Mouse (Mus musculus): ENCODE results near the gene Scyl1. TPM values are rescaled to one million over a fixed set of nuclear protein-coding genes. Genes with fewer than 3 reads are reported as not detected.
"Not testable (repeated sequence)": the region's sequence is repeated elsewhere in the genome, so short reads cannot be mapped to it uniquely, and the experiment has no call there.

The Scyl1 gene
- polyA plus RNA-seq, 1 experiment, result 158 TPM

DNA sequence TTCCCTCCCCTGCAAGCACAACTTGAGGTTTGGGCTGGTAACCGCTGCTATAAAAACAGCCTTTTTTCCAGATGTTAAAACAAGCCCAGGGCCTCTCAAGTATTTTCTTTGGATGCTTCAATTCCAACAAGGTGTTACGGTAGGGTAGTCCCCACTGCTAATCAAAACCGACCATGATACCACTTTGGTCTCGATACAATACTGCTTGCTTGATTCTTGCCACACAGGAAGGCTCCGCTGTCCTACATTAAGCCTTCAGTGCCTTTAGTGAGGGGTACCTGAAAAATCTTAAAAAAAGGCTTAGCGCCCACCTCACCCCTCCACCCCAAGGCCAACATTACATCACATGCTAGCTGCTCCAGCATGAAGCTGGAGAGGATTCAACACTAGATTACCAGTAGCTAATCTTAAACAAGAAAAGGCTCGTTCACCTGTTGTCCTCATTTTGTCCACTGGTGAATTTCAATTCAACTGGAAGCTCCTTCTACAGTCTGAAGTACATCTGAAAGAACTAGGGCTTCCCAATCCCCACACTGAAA lies 25.4 kb upstream of the Scyl1 start:
- TF ChIP-seq CTCF (IDR thresholded peaks at IDR 0.05; ENCODE audit: borderline replicate concordance, insufficient read depth, low read depth, low read length) (no peak), POLR2A (IDR thresholded peaks at IDR 0.05; ENCODE audit: borderline replicate concordance, insufficient read depth, low read length) (no peak; the same call in 1 of the 2 replicates)
- DNase-seq, result peak in 1 of 2 experiments; percentile 36
- H3K4me1 ChIP-seq (ENCODE audit: control insufficient read depth, insufficient read depth, low read length), result peaks cover 12% of the 10 kb centered on the region
- 2% methylated on average over 7 of the region's 7 CpGs for WGBS
- no peaks in the 10 kb centered on the region for H3K27me3 ChIP-seq (ENCODE audit: control insufficient read depth, insufficient read depth, low read length)
- H3K4me3 ChIP-seq (replicated peaks; ENCODE audit: insufficient read depth, low read depth, low read length), result peak overlapping the region; percentile 83
- peak overlapping the region; percentile 53; the same call in 1 of the 2 replicates for H3K27ac ChIP-seq (ENCODE audit: insufficient read depth, low read length)

DNA sequence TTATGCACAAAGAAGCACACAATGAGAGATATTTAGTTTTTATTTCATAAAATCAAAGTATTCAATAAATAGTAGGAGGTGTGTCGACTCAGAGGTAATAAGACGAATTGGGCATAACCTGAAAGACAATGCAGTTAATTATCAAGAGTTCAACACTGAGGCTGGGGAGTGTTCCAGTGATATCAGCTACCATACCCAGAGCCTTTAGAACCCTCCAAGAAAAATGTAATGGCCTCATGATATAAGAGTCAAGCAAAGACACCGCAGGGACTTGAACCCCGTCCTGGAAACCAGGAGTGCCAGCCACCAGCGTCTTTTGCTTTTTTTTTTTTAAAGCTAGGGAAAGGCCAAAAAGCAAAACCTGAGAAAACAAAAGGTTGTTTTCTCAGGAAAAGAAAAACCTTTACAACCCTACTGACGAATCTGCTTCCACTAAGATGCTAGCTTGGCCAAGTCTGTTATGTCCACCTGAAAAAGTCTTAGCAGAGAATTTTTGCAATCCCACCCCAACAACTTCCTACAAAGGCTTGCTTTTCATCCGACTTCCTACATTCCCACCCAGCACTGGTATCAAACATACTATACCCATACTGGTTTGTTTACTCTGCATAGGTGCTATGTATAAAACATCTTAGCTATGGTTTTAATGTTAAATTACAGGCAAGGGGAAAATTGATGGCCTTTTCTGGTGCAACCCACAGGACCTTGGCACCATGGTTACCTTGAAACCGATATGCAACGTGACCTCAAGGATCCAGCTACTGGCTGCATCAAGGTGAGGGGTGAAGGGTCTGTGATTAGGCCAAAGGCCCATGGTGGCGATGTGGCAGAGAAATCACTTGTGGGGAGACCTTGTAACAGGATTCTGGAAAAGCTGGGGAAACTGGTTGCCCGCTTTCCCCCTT lies 24.7 kb upstream of the Scyl1 start:
- peak overlapping the region; percentile 7; the same call in 1 of the 2 replicates for H3K27ac ChIP-seq (ENCODE audit: insufficient read depth, low read length)

DNA sequence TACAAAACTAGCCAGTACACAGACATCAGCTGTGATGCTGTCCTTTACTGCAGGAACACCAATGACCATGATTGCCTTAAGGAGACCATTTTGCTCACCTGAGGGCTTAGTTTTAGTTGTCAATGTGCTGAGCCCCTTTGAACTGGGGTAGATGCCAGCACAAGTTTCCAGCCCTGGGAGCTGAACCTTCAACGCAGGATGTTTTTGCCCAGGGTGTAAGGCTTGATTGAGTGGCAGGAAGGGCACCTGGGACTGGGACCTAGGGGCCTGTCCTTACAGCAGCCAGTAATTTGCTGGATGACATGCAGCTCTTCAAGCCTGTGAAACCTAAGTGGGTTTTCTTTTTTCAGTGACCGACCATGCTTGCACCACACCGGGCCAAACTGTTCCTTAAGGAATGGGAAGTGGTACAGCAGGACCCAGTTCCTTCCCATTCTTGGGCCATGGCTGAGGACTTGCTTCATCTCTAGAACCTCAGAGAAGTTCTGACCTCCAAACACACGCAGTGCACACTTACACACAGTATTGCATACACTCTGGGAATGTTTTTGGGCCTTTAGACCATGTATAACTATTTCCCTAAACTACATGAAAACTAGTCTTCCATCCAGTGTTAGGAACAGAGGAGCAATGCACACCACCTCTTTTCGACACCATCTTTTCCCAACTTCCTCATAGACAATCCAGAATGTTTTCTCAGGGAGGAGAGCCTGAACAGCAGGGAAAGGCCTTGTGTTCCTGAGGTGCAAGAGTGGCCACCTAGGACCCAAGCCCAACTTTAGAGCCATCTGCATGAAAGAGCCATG lies 23.8 kb upstream of the Scyl1 start:
- H3K27ac ChIP-seq (ENCODE audit: insufficient read depth, low read length), result peak overlapping the region; percentile 67
- no peak for TF ChIP-seq POLR2A (IDR thresholded peaks at IDR 0.05; ENCODE audit: borderline replicate concordance, insufficient read depth, low read length)
- no peak for TF ChIP-seq CTCF (IDR thresholded peaks at IDR 0.05; ENCODE audit: borderline replicate concordance, insufficient read depth, low read depth, low read length)
- WGBS, result 4% methylated on average over 5 of the region's 5 CpGs
- DNase-seq, result peak; percentile 33 to 47
- no peaks in the 10 kb centered on the region for H3K27me3 ChIP-seq (ENCODE audit: control insufficient read depth, insufficient read depth, low read length)
- H3K4me1 ChIP-seq (ENCODE audit: control insufficient read depth, insufficient read depth, low read length), result peaks cover 12% of the 10 kb centered on the region
- H3K4me3 ChIP-seq (replicated peaks; ENCODE audit: insufficient read depth, low read depth, low read length), result peak overlapping the region; percentile 43

More for the DNA sequence above, 24.7 kb upstream of the Scyl1 start:
- 3% methylated on average over 11 of the region's 11 CpGs for WGBS
- no peaks in the 10 kb centered on the region for H3K27me3 ChIP-seq (ENCODE audit: control insufficient read depth, insufficient read depth, low read length)
- peak in 1 of 2 experiments; percentile 46 for DNase-seq
- no peak; the same call in 1 of the 2 replicates for TF ChIP-seq POLR2A (IDR thresholded peaks at IDR 0.05; ENCODE audit: borderline replicate concordance, insufficient read depth, low read length)
- TF ChIP-seq CTCF (IDR thresholded peaks at IDR 0.05; ENCODE audit: borderline replicate concordance, insufficient read depth, low read depth, low read length), result no peak
- H3K4me1 ChIP-seq (ENCODE audit: control insufficient read depth, insufficient read depth, low read length), result peaks cover 12% of the 10 kb centered on the region
- peak overlapping the region; percentile 83 for H3K4me3 ChIP-seq (replicated peaks; ENCODE audit: insufficient read depth, low read depth, low read length)

DNA sequence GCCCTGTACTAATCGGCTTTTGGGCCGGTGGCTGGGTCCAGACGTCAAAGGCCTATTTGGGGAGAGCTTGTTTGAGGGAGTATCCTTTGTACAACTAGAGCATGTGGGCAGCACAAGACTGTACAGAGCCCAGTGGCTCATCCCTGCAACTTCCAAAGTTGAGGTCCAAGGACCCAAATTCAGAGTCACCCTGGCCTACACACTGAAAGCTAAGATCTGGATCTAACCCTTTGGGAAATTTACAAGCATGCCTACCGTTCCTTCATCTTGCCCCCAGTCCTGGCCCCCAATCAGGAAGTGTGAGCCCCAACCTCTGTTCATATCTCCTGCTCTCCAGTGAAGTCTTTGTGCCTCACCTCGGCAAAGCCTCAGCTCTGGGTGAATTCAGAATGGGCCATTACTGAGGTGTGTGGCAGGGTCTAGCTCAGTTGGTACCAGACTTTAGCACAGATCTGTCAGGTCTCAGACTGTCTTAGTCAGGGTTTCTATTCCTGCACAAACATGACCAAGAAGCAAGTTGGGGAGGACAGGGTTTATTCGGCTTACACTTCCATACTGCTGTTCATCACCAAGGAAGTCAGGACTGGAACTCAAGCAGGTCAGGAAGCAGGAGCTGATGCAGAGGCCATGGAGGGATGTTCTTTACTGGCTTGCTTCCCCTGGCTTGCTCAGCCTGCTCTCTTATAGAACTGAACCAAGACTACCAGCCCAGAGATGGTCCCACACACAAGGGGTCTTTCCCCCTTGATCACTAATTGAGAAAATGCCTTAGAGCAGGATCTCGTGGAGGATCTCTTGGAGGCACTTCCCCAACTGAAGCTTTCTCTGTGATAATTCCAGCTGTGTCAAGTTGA lies 22.9 kb upstream of the Scyl1 start:
- Histone ChIP-seq H3K27ac (ENCODE audit: insufficient read depth, low read length) (peak overlapping the region; percentile 78), H3K4me1 (ENCODE audit: control insufficient read depth, insufficient read depth, low read length) (peaks cover 12% of the 10 kb centered on the region), H3K4me3 (replicated peaks; ENCODE audit: insufficient read depth, low read depth, low read length) (peak overlapping the region; percentile 16)
- not testable (repeated sequence) for H3K27me3 ChIP-seq (ENCODE audit: control insufficient read depth, insufficient read depth, low read length)
- peak; percentile 32 to 47 for DNase-seq
- 6% methylated on average over 7 of the region's 7 CpGs for WGBS

DNA sequence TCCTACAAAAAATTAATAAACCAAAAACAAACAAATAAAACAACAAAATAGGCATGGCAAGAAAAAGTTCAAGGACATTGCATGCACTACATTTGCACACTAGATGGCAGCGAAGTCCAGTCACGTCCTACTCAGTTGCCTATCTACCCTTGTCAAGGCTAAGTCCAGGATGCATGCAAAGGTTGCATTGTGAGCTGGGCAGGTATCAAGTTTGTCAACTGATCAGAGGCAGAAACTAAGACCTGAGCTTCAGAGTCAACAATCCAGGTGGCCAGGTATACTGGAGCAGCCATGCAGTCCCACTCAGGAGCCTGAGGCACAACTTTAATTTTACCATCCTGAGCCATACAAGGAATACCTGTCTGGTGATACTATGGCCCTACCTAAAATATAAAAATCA lies 21.9 kb upstream of the Scyl1 start:
- H3K27ac ChIP-seq (ENCODE audit: insufficient read depth, low read length), result no peak overlapping the region

DNA sequence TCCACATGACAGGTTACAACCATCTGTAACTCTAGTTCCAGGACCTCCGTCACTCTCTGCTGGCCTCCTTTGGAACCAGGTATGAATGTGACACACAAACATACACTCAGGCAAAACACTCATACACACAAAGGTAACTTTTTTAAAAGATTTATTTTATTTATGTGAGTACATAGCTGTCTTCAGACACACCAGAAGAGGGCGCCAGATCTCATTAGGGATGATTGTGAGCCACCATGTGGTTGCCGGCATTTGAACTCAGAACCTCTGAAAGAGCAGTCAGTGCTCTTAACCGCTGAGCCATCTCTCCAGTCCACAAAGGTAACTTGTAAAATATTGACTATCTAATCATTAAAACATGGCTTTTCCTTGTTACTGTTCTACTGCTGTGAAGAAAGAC lies 20.1 kb upstream of the Scyl1 start:
- DNase-seq, result peak in 1 of 2 experiments; percentile 18
- H3K27me3 ChIP-seq (ENCODE audit: control insufficient read depth, insufficient read depth, low read length), result no peaks in the 10 kb centered on the region
- no peak overlapping the region for H3K27ac ChIP-seq (ENCODE audit: insufficient read depth, low read length)
- TF ChIP-seq CTCF (IDR thresholded peaks at IDR 0.05; ENCODE audit: borderline replicate concordance, insufficient read depth, low read depth, low read length) (peak; percentile 18; the same call in 1 of the 2 replicates), POLR2A (IDR thresholded peaks at IDR 0.05; ENCODE audit: borderline replicate concordance, insufficient read depth, low read length) (no peak)
- H3K4me3 ChIP-seq (replicated peaks; ENCODE audit: insufficient read depth, low read depth, low read length), result no peak overlapping the region
- H3K4me1 ChIP-seq (ENCODE audit: control insufficient read depth, insufficient read depth, low read length), result peaks cover 22% of the 10 kb centered on the region
- 71% methylated on average over 4 of the region's 4 CpGs for WGBS

More for the DNA sequence above, 21.9 kb upstream of the Scyl1 start:
- Histone ChIP-seq H3K27me3 (ENCODE audit: control insufficient read depth, insufficient read depth, low read length) (no peaks in the 10 kb centered on the region), H3K4me3 (replicated peaks; ENCODE audit: insufficient read depth, low read depth, low read length) (no peak overlapping the region), H3K4me1 (ENCODE audit: control insufficient read depth, insufficient read depth, low read length) (peaks cover 18% of the 10 kb centered on the region)
- 5% methylated on average over 2 of the region's 2 CpGs for WGBS
- DNase-seq, result peak; percentile 73 to 76
- TF ChIP-seq POLR2A (IDR thresholded peaks at IDR 0.05; ENCODE audit: borderline replicate concordance, insufficient read depth, low read length) (no peak), CTCF (IDR thresholded peaks at IDR 0.05; ENCODE audit: borderline replicate concordance, insufficient read depth, low read depth, low read length) (peak; percentile 96)

DNA sequence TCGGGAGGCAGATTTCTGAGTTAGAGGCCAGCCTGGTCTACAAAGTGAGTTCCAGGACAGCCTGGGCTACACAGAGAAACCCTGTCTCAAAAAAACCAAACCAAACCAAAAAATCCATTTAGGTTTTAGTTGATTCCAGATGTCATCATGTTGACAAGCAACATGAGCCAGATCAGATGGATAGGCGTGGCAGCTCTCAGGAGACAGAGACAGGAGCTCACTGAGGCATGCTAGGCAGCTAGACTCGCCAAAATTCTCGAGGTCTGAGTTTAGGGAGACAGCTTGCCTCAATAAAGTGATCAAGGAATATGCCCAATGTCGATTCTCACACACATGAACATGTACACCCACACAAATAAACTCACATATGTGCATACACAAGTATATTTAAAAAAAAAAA lies 17.8 kb upstream of the Scyl1 start:
- TF ChIP-seq POLR2A (IDR thresholded peaks at IDR 0.05; ENCODE audit: borderline replicate concordance, insufficient read depth, low read length) (no peak), CTCF (IDR thresholded peaks at IDR 0.05; ENCODE audit: borderline replicate concordance, insufficient read depth, low read depth, low read length) (no peak)
- H3K27me3 ChIP-seq (ENCODE audit: control insufficient read depth, insufficient read depth, low read length), result no peaks in the 10 kb centered on the region
- WGBS, result 47% methylated on average over 5 of the region's 5 CpGs
- H3K4me1 ChIP-seq (ENCODE audit: control insufficient read depth, insufficient read depth, low read length), result peaks cover 11% of the 10 kb centered on the region
- DNase-seq, result no peak
- no peak overlapping the region for H3K27ac ChIP-seq (ENCODE audit: insufficient read depth, low read length)
- H3K4me3 ChIP-seq (replicated peaks; ENCODE audit: insufficient read depth, low read depth, low read length), result no peak overlapping the region
